Mouse (Mus musculus) embryonic facial prominence, embryonic 15.5 days (tissue): ENCODE results near the gene Gm12355. TPM values are rescaled to one million over a fixed set of nuclear protein-coding genes. Genes with fewer than 3 reads are reported as not detected.
A peak's percentile ranks its signal among the peaks of the same experiment; 100 is the strongest.

Experiments used
- ATAC-seq: fragments of 200-750 bp; cut with Nextera tagmentation; 2 replicates; pipeline ENCODE4 v1.8.0; 2017; ENCODE audit warnings: low read depth, moderate TSS enrichment; ENCODE audit not compliant: insufficient number of reproducible peaks, low FRiP score, low TSS enrichment
- H3K27ac ChIP-seq: fragments of 300-500 bp; sonication (generic); replicated peaks from 2 replicates; pipeline ENCODE4 v1.5.1; 2015; ENCODE audit warnings: mild to moderate bottlenecking, inconsistent platforms
- H3K27me3 ChIP-seq: fragments of 300-500 bp; sonication (generic); 2 replicates; pipeline ENCODE4 v1.6.1; 2015; ENCODE audit warnings: inconsistent platforms
- H3K36me3 ChIP-seq: fragments of 300-500 bp; sonication (generic); 2 replicates; pipeline ENCODE4 v1.6.1; 2015; ENCODE audit warnings: mild to moderate bottlenecking, inconsistent platforms
- H3K4me1 ChIP-seq: fragments of 300-500 bp; sonication (generic); 2 replicates; pipeline ENCODE4 v1.6.1; 2015; ENCODE audit warnings: inconsistent platforms
- H3K4me2 ChIP-seq: fragments of 300-500 bp; sonication (generic); replicated peaks from 2 replicates; pipeline ENCODE4 v1.6.1; 2015; ENCODE audit warnings: mild to moderate bottlenecking, inconsistent platforms
- H3K4me3 ChIP-seq: fragments of 300-500 bp; sonication (generic); replicated peaks from 2 replicates; pipeline ENCODE4 v1.5.1; 2015; ENCODE audit warnings: mild to moderate bottlenecking, inconsistent platforms
- H3K9ac ChIP-seq: fragments of 300-500 bp; sonication (generic); 2 replicates; pipeline ENCODE4 v1.6.1; 2015; ENCODE audit warnings: inconsistent platforms
- H3K9me3 ChIP-seq: fragments of 300-500 bp; sonication (generic); replicated peaks from 2 replicates; pipeline ENCODE4 v1.6.1; 2016; ENCODE audit warnings: inconsistent platforms
- WGBS: fragments of 180-500 bp; shearing (Covaris S2); methylation state at CpG from one replicate; pipeline ENCODE4 v1.1.7; 2015; 5-methylcytosine and 5-hydroxymethylcytosine counted together
- polyA plus RNA-seq: library from polyadenylated mRNA; unstranded; fragments of >200 nt; fragmentation: Nextera tagmentation; extraction: Ambion mirVana; gene quantifications from 2 replicates; pipeline ENCODE4 v1.2.1, GENCODE M21; 2015

The Gm12355 gene
- polyA plus RNA-seq, 1 experiment from 2014 or later, result 0.85 TPM

GRCm38 (mm10) chr11:98587684-98588546 is 37.5 kb downstream of the Gm12355 start:
- peak overlapping the region; percentile 91 for H3K27ac ChIP-seq
- peaks cover 7% of the 10 kb centered on the region for H3K36me3 ChIP-seq
- no peaks in the 10 kb centered on the region for H3K9me3 ChIP-seq
- H3K27me3 ChIP-seq, result 0 out of 2 replicates have a peak, but pooled peaks cover 4% of the 10 kb centered on the region
- H3K9ac ChIP-seq, result peak overlapping the region; percentile 83; the same call in 1 of the 2 replicates
- H3K4me1 ChIP-seq, result peaks cover 37% of the 10 kb centered on the region
- 5% methylated on average over 20 of the region's 20 CpGs for WGBS
- peak overlapping the region; percentile 84 for H3K4me3 ChIP-seq
- peak; percentile 41 for ATAC-seq
- H3K4me2 ChIP-seq, result peak overlapping the region; percentile 87

GRCm38 (mm10) chr11:98586892-98587563 is 38.4 kb downstream of the Gm12355 start, which contains the start of gene Ormdl3:
Gene Ormdl3 (minus strand): TSS chr11:98587368.
- Histone ChIP-seq H3K36me3 (peaks cover 16% of the 10 kb centered on the region), H3K9me3 (no peaks in the 10 kb centered on the region), H3K4me1 (peaks cover 37% of the 10 kb centered on the region), H3K27me3 (0 out of 2 replicates have a peak, but pooled peaks cover 3% of the 10 kb centered on the region), H3K27ac (peak within 1 kb of the TSS; percentile 91), H3K4me3 (peak within 1 kb of the TSS; percentile 84), H3K4me2 (peak within 1 kb of the TSS; percentile 87), H3K9ac (peak within 1 kb of the TSS; percentile 83)
- under 1% methylated on average over 49 of the region's 49 CpGs for WGBS
- ATAC-seq, result peak; percentile 91

- no peaks in the 10 kb centered on the region for H3K9me3 ChIP-seq
- peak overlapping the region; percentile 83 for H3K9ac ChIP-seq
- H3K27ac ChIP-seq, result peak overlapping the region; percentile 91
- H3K4me2 ChIP-seq, result peak overlapping the region; percentile 87
- H3K4me3 ChIP-seq, result peak overlapping the region; percentile 84
- H3K27me3 ChIP-seq, result no peaks in the 10 kb centered on the region
- 1% methylated on average over 22 of the region's 22 CpGs for WGBS
- H3K36me3 ChIP-seq, result peaks cover 23% of the 10 kb centered on the region
- H3K4me1 ChIP-seq, result peaks cover 37% of the 10 kb centered on the region
- ATAC-seq, result peak; percentile 25
Measured at GRCm38 (mm10) chr11:98586087-98586891, 39.2 kb downstream of the Gm12355 start.

GRCm38 (mm10) chr11:98584629-98585177 is 40.8 kb downstream of the Gm12355 start:
- Histone ChIP-seq H3K27me3 (no peaks in the 10 kb centered on the region), H3K9ac (no peak overlapping the region), H3K4me2 (no peak overlapping the region), H3K27ac (no peak overlapping the region), H3K9me3 (no peaks in the 10 kb centered on the region), H3K4me3 (no peak overlapping the region), H3K4me1 (peaks cover 37% of the 10 kb centered on the region), H3K36me3 (peaks cover 31% of the 10 kb centered on the region)
- ATAC-seq, result no peak
- WGBS, result 87% methylated on average over 6 of the region's 6 CpGs

- Histone ChIP-seq H3K9me3 (no peaks in the 10 kb centered on the region), H3K36me3 (peaks cover 31% of the 10 kb centered on the region), H3K27me3 (no peaks in the 10 kb centered on the region), H3K27ac (no peak overlapping the region), H3K4me3 (no peak overlapping the region), H3K4me2 (no peak overlapping the region), H3K9ac (no peak overlapping the region), H3K4me1 (peaks cover 37% of the 10 kb centered on the region)
- WGBS, result 61% methylated on average over 1 of the region's 1 CpGs
- ATAC-seq, result no peak
Measured at GRCm38 (mm10) chr11:98584146-98584545, 41.3 kb downstream of the Gm12355 start.

GRCm38 (mm10) chr11:98583571-98583970 is 41.9 kb downstream of the Gm12355 start:
- Histone ChIP-seq H3K4me2 (no peak overlapping the region), H3K27me3 (no peaks in the 10 kb centered on the region), H3K27ac (no peak overlapping the region), H3K4me3 (no peak overlapping the region), H3K9me3 (no peaks in the 10 kb centered on the region), H3K4me1 (peaks cover 36% of the 10 kb centered on the region), H3K36me3 (peaks cover 31% of the 10 kb centered on the region), H3K9ac (no peak overlapping the region)
- 23% methylated on average over 3 of the region's 3 CpGs for WGBS
- ATAC-seq, result no peak

GRCm38 (mm10) chr11:98583265-98583552 is 42.3 kb downstream of the Gm12355 start:
- Histone ChIP-seq H3K4me3 (no peak overlapping the region), H3K9ac (no peak overlapping the region), H3K27ac (no peak overlapping the region), H3K27me3 (no peaks in the 10 kb centered on the region), H3K36me3 (peaks cover 31% of the 10 kb centered on the region), H3K4me2 (no peak overlapping the region), H3K9me3 (no peaks in the 10 kb centered on the region), H3K4me1 (peaks cover 33% of the 10 kb centered on the region)
- 95% methylated on average over 3 of the region's 3 CpGs for WGBS
- ATAC-seq, result no peak

GRCm38 (mm10) chr11:98582551-98583264 is 42.8 kb downstream of the Gm12355 start:
- no peak for ATAC-seq
- H3K4me2 ChIP-seq, result no peak overlapping the region
- H3K27me3 ChIP-seq, result no peaks in the 10 kb centered on the region
- H3K27ac ChIP-seq, result no peak overlapping the region
- no peak overlapping the region for H3K4me3 ChIP-seq
- peaks cover 31% of the 10 kb centered on the region for H3K36me3 ChIP-seq
- WGBS, result 90% methylated on average over 12 of the region's 12 CpGs
- no peak overlapping the region for H3K9ac ChIP-seq
- peaks cover 28% of the 10 kb centered on the region for H3K4me1 ChIP-seq
- H3K9me3 ChIP-seq, result no peaks in the 10 kb centered on the region

GRCm38 (mm10) chr11:98582030-98582388 is 43.5 kb downstream of the Gm12355 start:
- Histone ChIP-seq H3K36me3 (peaks cover 31% of the 10 kb centered on the region), H3K9ac (no peak overlapping the region), H3K4me2 (no peak overlapping the region), H3K27me3 (no peaks in the 10 kb centered on the region), H3K4me1 (peaks cover 22% of the 10 kb centered on the region), H3K27ac (no peak overlapping the region), H3K9me3 (no peaks in the 10 kb centered on the region), H3K4me3 (no peak overlapping the region)
- WGBS, result 78% methylated on average over 8 of the region's 8 CpGs
- ATAC-seq, result no peak

- WGBS, result 75% methylated on average over 17 of the region's 17 CpGs
- Histone ChIP-seq H3K36me3 (peaks cover 31% of the 10 kb centered on the region), H3K27ac (no peak overlapping the region), H3K4me2 (no peak overlapping the region), H3K4me3 (no peak overlapping the region), H3K9me3 (no peaks in the 10 kb centered on the region), H3K9ac (no peak overlapping the region), H3K4me1 (peaks cover 22% of the 10 kb centered on the region), H3K27me3 (no peaks in the 10 kb centered on the region)
- ATAC-seq, result no peak
Measured at GRCm38 (mm10) chr11:98581286-98582029, 44.0 kb downstream of the Gm12355 start.
